8 mouse cellular contexts compared by ENCODE assay signal in genomic region chr2:75964972-75965371, GRCm38 (mm10). TPM values are rescaled to one million over a fixed set of nuclear protein-coding genes. Genes with fewer than 3 reads are reported as not detected.
A peak's percentile ranks its signal among the peaks of the same experiment; 100 is the strongest.
DNase-seq lines count a peak whose midpoint lies in the region; ATAC-seq and TF ChIP-seq lines count a peak whose summit lies in the region.

No protein-coding gene starts in this region.

- TF ChIP-seq EP300 in CH12.LX (IDR thresholded peaks at IDR 0.05; ENCODE audit: low read length), result peak; percentile 38; the same call in 1 of the 2 replicates
- TF ChIP-seq EP300 in heart, postnatal 0 days (IDR thresholded peaks at IDR 0.05; ENCODE audit: low read depth), result no peak

- WGBS in forebrain, embryonic 11.5 days, result 22% methylated on average over 5 of the region's 5 CpGs
- 13% methylated on average over 5 of the region's 5 CpGs for WGBS in heart, postnatal 0 days
- 15% methylated on average over 5 of the region's 5 CpGs for WGBS in liver, embryonic 13.5 days (ENCODE audit: insufficient replicate concordance)
- WGBS in thymus, adult 2 months, result 18% methylated on average over 5 of the region's 5 CpGs

- H3K4me3 ChIP-seq in CH12.LX (replicated peaks in 1 of 3; ENCODE audit: low read depth in 2 of 3, low read length in 2 of 3, poor library complexity in 1 of 3), result peak overlapping the region; percentile 21 to 32 (median 30)
- H3K4me3 ChIP-seq in forebrain, embryonic 11.5 days (ENCODE audit: low read depth, low read length), result no peak overlapping the region
- peak overlapping the region; percentile 18 for H3K4me3 ChIP-seq in heart, postnatal 0 days (ENCODE audit: low read depth, low read length)
- H3K4me3 ChIP-seq in liver, embryonic 13.5 days (replicated peaks), result peak overlapping the region; percentile 17
- no peak overlapping the region for H3K4me3 ChIP-seq in thymus, adult 2 months (ENCODE audit: control insufficient read depth, insufficient read depth, low read length)

- TF ChIP-seq POLR2A in CH12.LX (IDR thresholded peaks at IDR 0.05; ENCODE audit: low read depth, low read length), result no peak
- no peak for TF ChIP-seq POLR2A in brain, embryonic 14.5 days (IDR thresholded peaks at IDR 0.05; ENCODE audit: borderline replicate concordance, extremely low read depth, insufficient read depth, insufficient read length, poor library complexity, severe bottlenecking)
- no peak for TF ChIP-seq POLR2A in thymus, adult 2 months (IDR thresholded peaks at IDR 0.05; ENCODE audit: control insufficient read depth, extremely low read depth, insufficient read depth, low read length, poor library complexity)

- no peaks in the 10 kb centered on the region for H3K9me3 ChIP-seq in CH12.LX (replicated peaks; ENCODE audit: low read length)
- H3K9me3 ChIP-seq in forebrain, embryonic 11.5 days (ENCODE audit: control insufficient read depth, low read length), result no peaks in the 10 kb centered on the region
- no peaks in the 10 kb centered on the region for H3K9me3 ChIP-seq in heart, postnatal 0 days (replicated peaks; ENCODE audit: control insufficient read depth, low read length)
- no peaks in the 10 kb centered on the region for H3K9me3 ChIP-seq in liver, embryonic 13.5 days (replicated peaks)

- peak; percentile 34 to 89; a peak in 3 of 4 replicates for TF ChIP-seq CTCF in CH12.LX (conservative IDR thresholded peaks at IDR 0.05 in 1 of 2, IDR thresholded peaks at IDR 0.05 in 1 of 2; ENCODE audit: low read depth in 2 of 2, low read length in 2 of 2)
- TF ChIP-seq CTCF in brain, embryonic 14.5 days (IDR thresholded peaks at IDR 0.05; ENCODE audit: borderline replicate concordance, extremely low read depth, insufficient read depth, insufficient read length), result peak; percentile 60; the same call in 1 of the 2 replicates
- TF ChIP-seq CTCF in heart, postnatal 0 days (IDR thresholded peaks at IDR 0.05; ENCODE audit: low read depth), result peak; percentile 76
- no peak for TF ChIP-seq CTCF in thymus, adult 2 months (IDR thresholded peaks at IDR 0.05; ENCODE audit: borderline replicate concordance, control insufficient read depth, extremely low read depth, insufficient read depth, low read length, poor library complexity)

- ATAC-seq in forebrain, embryonic 11.5 days (replicated peaks; ENCODE audit: low FRiP score), result peak; percentile 49
- peak; percentile 71 for ATAC-seq in heart, postnatal 0 days (ENCODE audit: insufficient read depth, low read depth)
- ATAC-seq in liver, embryonic 13.5 days (ENCODE audit: low read depth), result no peak

- H3K4me1 ChIP-seq in CH12.LX (ENCODE audit: control insufficient read depth in 1 of 2, insufficient read depth in 2 of 2), result peaks cover 0 to 12% of the 10 kb centered on the region in 2 experiments; a peak in 2 of 4 replicates
- peaks cover 4% of the 10 kb centered on the region; the same call in 1 of the 2 replicates for H3K4me1 ChIP-seq in forebrain, embryonic 11.5 days (replicated peaks; ENCODE audit: control insufficient read depth, insufficient read depth, low read length)
- peaks cover 18% of the 10 kb centered on the region for H3K4me1 ChIP-seq in heart, postnatal 0 days (ENCODE audit: control insufficient read depth, insufficient read depth)
- H3K4me1 ChIP-seq in liver, embryonic 13.5 days (replicated peaks), result peaks cover 12% of the 10 kb centered on the region
- peaks cover 8% of the 10 kb centered on the region for H3K4me1 ChIP-seq in thymus, adult 2 months (replicated peaks; ENCODE audit: control insufficient read depth, insufficient read depth, low read length)

- peak; percentile 87 for TF ChIP-seq RAD21 in CH12.LX (IDR thresholded peaks at IDR 0.05; ENCODE audit: low read depth, low read length)

- H3K79me2 ChIP-seq in CH12.LX (replicated peaks; ENCODE audit: control insufficient read depth, extremely low read depth, insufficient read depth, poor library complexity, severe bottlenecking), result no peaks in the 10 kb centered on the region

- H3K4me2 ChIP-seq in CH12.LX (ENCODE audit: insufficient read depth, low read depth, poor library complexity, severe bottlenecking), result peak overlapping the region; percentile 87
- H3K4me2 ChIP-seq in forebrain, embryonic 11.5 days (ENCODE audit: low read depth, low read length, severe bottlenecking), result no peak overlapping the region; the same call in 1 of the 2 replicates
- H3K4me2 ChIP-seq in heart, postnatal 0 days (ENCODE audit: low read depth, low read length), result peak overlapping the region; percentile 63
- peak overlapping the region; percentile 55 for H3K4me2 ChIP-seq in liver, embryonic 13.5 days

- no peaks in the 10 kb centered on the region for H3K27me3 ChIP-seq in CH12.LX (replicated peaks)
- no peaks in the 10 kb centered on the region for H3K27me3 ChIP-seq in forebrain, embryonic 11.5 days (ENCODE audit: control insufficient read depth, insufficient read depth, low read length)
- no peaks in the 10 kb centered on the region for H3K27me3 ChIP-seq in heart, postnatal 0 days (ENCODE audit: control insufficient read depth, insufficient read depth, low read length)
- no peaks in the 10 kb centered on the region for H3K27me3 ChIP-seq in liver, embryonic 13.5 days
- no peaks in the 10 kb centered on the region for H3K27me3 ChIP-seq in thymus, adult 2 months (ENCODE audit: control insufficient read depth, insufficient read depth, low read length)

- peak; percentile 82 for DNase-seq in CH12.LX (ENCODE audit: extremely low read depth)
- peak; percentile 93 for DNase-seq in brain, embryonic 14.5 days (ENCODE audit: low read depth)
- peak; percentile 69 for DNase-seq in forebrain, embryonic 11.5 days (ENCODE audit: low spot score)
- peak; percentile 80 for DNase-seq in heart, postnatal 0 days (ENCODE audit: low spot score)
- peak; percentile 43 to 68 for DNase-seq in kidney, postnatal 25 days
- DNase-seq in liver, embryonic 13.5 days, result peak; percentile 13
- DNase-seq in naive thymus-derived CD4-positive, alpha-beta T cell, adult 2 months (ENCODE audit: low read depth), result peak; percentile 81
- DNase-seq in thymus, adult 2 months, result peak; percentile 66

- dilution Hi-C loops in CH12.LX (cut with MboI; ENCODE audit: extremely low pct_ligation_motif_present, extremely low pct_unique_long_range_greater_than_20kb, low sequenced_read_pairs), result no loop called here

- in situ Hi-C loops in CH12.LX (cut with MboI; ENCODE audit: low pct_ligation_motif_present, low pct_unique_long_range_greater_than_20kb, low sequenced_read_pairs), result loop anchor here (10.0 kb wide), 1 partner anchor 180 kb away; no protein-coding TSS in a partner anchor

- H3K27ac ChIP-seq in CH12.LX (ENCODE audit: insufficient read depth, low read depth), result no peak overlapping the region
- H3K27ac ChIP-seq in forebrain, embryonic 11.5 days (ENCODE audit: low read depth, low read length), result no peak overlapping the region
- peak overlapping the region; percentile 23 for H3K27ac ChIP-seq in heart, postnatal 0 days (ENCODE audit: low read depth)
- H3K27ac ChIP-seq in liver, embryonic 13.5 days, result no peak overlapping the region
- H3K27ac ChIP-seq in thymus, adult 2 months (ENCODE audit: control insufficient read depth, insufficient read depth, low read length), result no peak overlapping the region

- peak overlapping the region; percentile 10; the same call in 1 of the 2 replicates for H3K9ac ChIP-seq in CH12.LX (ENCODE audit: insufficient read depth, low read depth)
- H3K9ac ChIP-seq in forebrain, embryonic 11.5 days (ENCODE audit: low read length), result no peak overlapping the region
- 0 out of 2 replicates have a peak overlapping the region, but pooled peaks have one; percentile 35 for H3K9ac ChIP-seq in heart, postnatal 0 days (replicated peaks; ENCODE audit: low read depth, low read length)
- 0 out of 2 replicates have a peak overlapping the region, but pooled peaks have one; percentile 13 for H3K9ac ChIP-seq in liver, embryonic 13.5 days

- H3K36me3 ChIP-seq in CH12.LX (replicated peaks in 1 of 2; ENCODE audit: control insufficient read depth in 1 of 2, insufficient read depth in 1 of 2, low read length in 1 of 2), result no peaks in the 10 kb centered on the region
- no peaks in the 10 kb centered on the region for H3K36me3 ChIP-seq in forebrain, embryonic 11.5 days (ENCODE audit: control insufficient read depth, insufficient read depth, low read length)
- no peaks in the 10 kb centered on the region for H3K36me3 ChIP-seq in heart, postnatal 0 days (replicated peaks; ENCODE audit: control insufficient read depth, insufficient read depth, low read length)
- H3K36me3 ChIP-seq in liver, embryonic 13.5 days, result no peaks in the 10 kb centered on the region
- H3K36me3 ChIP-seq in thymus, adult 2 months (ENCODE audit: control insufficient read depth, insufficient read depth, low read length), result no peaks in the 10 kb centered on the region

RNA-seq across cellular contexts. Expression of gene Ttc30a2, which starts 13.0 kb away (rescaled TPM):
- total RNA-seq in CH12.LX (2012; rRNA removed), result not detected in 2 replicates
- not detected in 2 replicates for total RNA-seq in CH12.LX (2014; rRNA removed)
- polyA plus RNA-seq in CH12.LX (2012; ENCODE audit: insufficient read length, low read depth), result not detected in 2 replicates
- polyA plus RNA-seq in brain, embryonic 14.5 days (2012; rRNA removed), result 0.83 and 1.2 TPM in 2 replicates
- 0.28 and 0.61 TPM in 2 replicates for polyA plus RNA-seq in forebrain, embryonic 11.5 days (2014; fragmentation: Nextera tagmentation; extraction: Ambion mirVana)
- 0.23 and 2.6 TPM in 2 replicates for total RNA-seq in heart, postnatal 0 days (2014; rRNA removed; ENCODE audit: low replicate concordance)
- 1.2 and 1.4 TPM in 2 replicates for polyA plus RNA-seq in heart, postnatal 0 days (2015; fragmentation: Nextera tagmentation; extraction: Ambion mirVana)
- 0.06 and 0.09 TPM in 2 replicates for polyA plus RNA-seq in liver, embryonic 13.5 days (2015; fragmentation: Nextera tagmentation; extraction: Ambion mirVana)
- 0.19 and 0.24 TPM in 2 replicates for polyA plus RNA-seq in thymus, adult 2 months (2012; rRNA removed)

RNA-seq across cellular contexts. Expression of gene Ttc30a1, which starts 16.8 kb away (rescaled TPM):
- total RNA-seq in CH12.LX (2012; rRNA removed) (not detected in 2 replicates), CH12.LX (2014; rRNA removed) (not detected in 2 replicates)
- polyA plus RNA-seq in CH12.LX (2012; ENCODE audit: insufficient read length, low read depth), result not detected in 2 replicates
- 8.4 and 9.1 TPM in 2 replicates for polyA plus RNA-seq in brain, embryonic 14.5 days (2012; rRNA removed)
- polyA plus RNA-seq in forebrain, embryonic 11.5 days (2014; fragmentation: Nextera tagmentation; extraction: Ambion mirVana), result 10.6 and 11.2 TPM in 2 replicates
- 7.3 and 9.4 TPM in 2 replicates for total RNA-seq in heart, postnatal 0 days (2014; rRNA removed; ENCODE audit: low replicate concordance)
- polyA plus RNA-seq in heart, postnatal 0 days (2015; fragmentation: Nextera tagmentation; extraction: Ambion mirVana), result 3.3 and 3.7 TPM in 2 replicates
- 1.4 and 1.6 TPM in 2 replicates for polyA plus RNA-seq in liver, embryonic 13.5 days (2015; fragmentation: Nextera tagmentation; extraction: Ambion mirVana)
- 3.5 and 3.8 TPM in 2 replicates for polyA plus RNA-seq in thymus, adult 2 months (2012; rRNA removed)

RNA-seq across cellular contexts. Expression of gene Ttc30b, which starts 26.6 kb away (rescaled TPM):
- 0.59 and 0.80 TPM in 2 replicates for total RNA-seq in CH12.LX (2012; rRNA removed)
- total RNA-seq in CH12.LX (2014; rRNA removed), result 2.6 and 3.1 TPM in 2 replicates
- 1.2 and 1.5 TPM in 2 replicates for polyA plus RNA-seq in CH12.LX (2012; ENCODE audit: insufficient read length, low read depth)
- 12.1 and 13.5 TPM in 2 replicates for polyA plus RNA-seq in brain, embryonic 14.5 days (2012; rRNA removed)
- polyA plus RNA-seq in forebrain, embryonic 11.5 days (2014; fragmentation: Nextera tagmentation; extraction: Ambion mirVana), result 6.7 and 7.2 TPM in 2 replicates
- total RNA-seq in heart, postnatal 0 days (2014; rRNA removed; ENCODE audit: low replicate concordance), result 22.6 and 26.7 TPM in 2 replicates
- 13.8 and 14.0 TPM in 2 replicates for polyA plus RNA-seq in heart, postnatal 0 days (2015; fragmentation: Nextera tagmentation; extraction: Ambion mirVana)
- 1.2 and 1.7 TPM in 2 replicates for polyA plus RNA-seq in liver, embryonic 13.5 days (2015; fragmentation: Nextera tagmentation; extraction: Ambion mirVana)
- 3.9 and 4.4 TPM in 2 replicates for polyA plus RNA-seq in thymus, adult 2 months (2012; rRNA removed)

Comparison
In these comparisons a context has a peak if more than half of its experiments do, and no peak if none do; other contexts are left out.
1. DNase-seq: peak in every context shown above with its lines; median percentile 93 in brain, embryonic 14.5 days; 82 in CH12.LX; 81 in naive thymus-derived CD4-positive, alpha-beta T cell, adult 2 months; 80 in heart, postnatal 0 days; 69 in forebrain, embryonic 11.5 days; 66 in thymus, adult 2 months; 56 in kidney, postnatal 25 days; 13 in liver, embryonic 13.5 days.
2. H3K4me3 ChIP-seq: peak in CH12.LX (3 of 3), heart, postnatal 0 days (single experiment) and liver, embryonic 13.5 days (single experiment); none in forebrain, embryonic 11.5 days (single experiment) and thymus, adult 2 months (single experiment).